Mouse (Mus musculus): ENCODE data around the gene Cdc42ep5.

DNA sequence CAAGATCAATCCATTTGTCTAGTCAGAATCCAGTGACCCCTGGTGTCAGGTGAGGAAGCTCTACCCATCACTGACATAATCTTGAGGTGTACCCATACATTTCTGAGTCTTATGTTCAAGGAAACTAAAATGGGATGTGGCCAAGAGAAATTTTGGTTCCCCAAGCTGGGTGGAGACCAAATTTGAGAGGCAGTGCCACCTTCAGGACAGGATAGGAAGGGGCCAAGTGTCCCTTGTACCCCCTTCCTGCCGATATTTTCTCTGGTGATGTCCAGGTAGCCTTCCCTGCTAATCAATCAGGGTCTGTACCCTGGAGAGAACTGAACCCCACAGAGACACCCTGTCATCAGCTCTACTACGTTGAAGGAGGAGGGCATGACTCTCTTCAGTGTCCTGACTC is 44.0 kb upstream of the Cdc42ep5 start:
- TF ChIP-seq POLR2A (IDR thresholded peaks at IDR 0.05; ENCODE audit: low read depth, low read length) = no peak
- TF ChIP-seq CTCF (conservative IDR thresholded peaks at IDR 0.05; ENCODE audit: insufficient read depth, insufficient read length, low read depth, low read length) = 0 out of 2 replicates have a peak, but pooled peaks have one; percentile 28

Data from kidney, adult 2 months (tissue).